Mouse (Mus musculus) myocyte (in vitro differentiated cells): ENCODE results near the gene Gstm7. TPM values are rescaled to one million over a fixed set of nuclear protein-coding genes. Genes with fewer than 3 reads are reported as not detected.
"Not testable (repeated sequence)": the region's sequence is repeated elsewhere in the genome, so short reads cannot be mapped to it uniquely, and the experiment has no call there.

ENCODE experiments used
- H3K27me3 ChIP-seq: one replicate; pipeline ENCODE4 v1.6.1; 2011; ENCODE audit not compliant: control insufficient read depth, insufficient read depth, insufficient read length
- H3K36me3 ChIP-seq: one replicate; pipeline ENCODE4 v1.6.1; 2011; ENCODE audit not compliant: control insufficient read depth, insufficient read depth
- H3K4me2 ChIP-seq: one replicate; pipeline ENCODE4 v1.6.1; 2011; ENCODE audit warnings: low read depth, control low read depth
- H3K4me3 ChIP-seq: one replicate; pipeline ENCODE4 v1.5.1; 2011; ENCODE audit warnings: mild to moderate bottlenecking, control low read depth, moderate library complexity
- H3K79me2 ChIP-seq: one replicate; pipeline ENCODE4 v1.6.1; 2011; ENCODE audit not compliant: control insufficient read depth, insufficient read depth
- H3ac ChIP-seq: one replicate; pipeline ENCODE4 v1.6.1; 2011; ENCODE audit not compliant: control insufficient read depth, insufficient read length
- CEBPB ChIP-seq: IDR thresholded peaks from 2 replicates; pipeline ENCODE4 v1.6.1; 2011; ENCODE audit warnings: mild to moderate bottlenecking, moderate library complexity; ENCODE audit not compliant: poor library complexity, insufficient read depth, severe bottlenecking
- E2F4 ChIP-seq: IDR thresholded peaks from one replicate; pipeline ENCODE4 v1.6.1; 2011; ENCODE audit warnings: mild to moderate bottlenecking, control low read depth, moderate library complexity; ENCODE audit not compliant: insufficient read depth
- MAX ChIP-seq: IDR thresholded peaks from one replicate; pipeline ENCODE4 v1.6.1; 2011; ENCODE audit warnings: low read depth, mild to moderate bottlenecking, control low read depth
- MYOD1 ChIP-seq, 3 experiments: IDR thresholded peaks; one replicate each; pipeline ENCODE4 v1.6.1; 2011; ENCODE audit warnings: control low read depth in 2 of 3, low read depth in 2 of 3, mild to moderate bottlenecking in 2 of 3, moderate library complexity in 1 of 3; ENCODE audit not compliant: insufficient read length in 2 of 3, control insufficient read depth in 1 of 3
- MYOG ChIP-seq, 3 experiments: IDR thresholded peaks; one replicate each; pipeline ENCODE4 v1.6.1; 2011; ENCODE audit warnings: control low read depth in 2 of 3, low read depth in 2 of 3, mild to moderate bottlenecking in 2 of 3; ENCODE audit not compliant: insufficient read length in 2 of 3, control insufficient read depth in 1 of 3, insufficient read depth in 1 of 3
- POLR2A ChIP-seq: IDR thresholded peaks from one replicate; pipeline ENCODE4 v1.6.1; 2011; ENCODE audit warnings: low read depth, mild to moderate bottlenecking, control low read depth, moderate library complexity; ENCODE audit not compliant: insufficient read length
- POLR2AphosphoS2 ChIP-seq: IDR thresholded peaks from one replicate; pipeline ENCODE4 v1.6.1; 2011; ENCODE audit warnings: low read depth, control low read depth; ENCODE audit not compliant: insufficient read length
- REST ChIP-seq: IDR thresholded peaks from one replicate; pipeline ENCODE4 v1.6.1; 2011; ENCODE audit warnings: mild to moderate bottlenecking, control low read depth, moderate library complexity; ENCODE audit not compliant: insufficient read depth, insufficient read length
- SRF ChIP-seq: IDR thresholded peaks from one replicate; pipeline ENCODE4 v1.6.1; 2011; ENCODE audit warnings: low read depth; ENCODE audit not compliant: control insufficient read depth, insufficient read length
- TCF12 ChIP-seq: IDR thresholded peaks from one replicate; pipeline ENCODE4 v1.6.1; 2011; ENCODE audit warnings: mild to moderate bottlenecking, control low read depth; ENCODE audit not compliant: poor library complexity, insufficient read depth, severe bottlenecking
- TCF3 ChIP-seq: IDR thresholded peaks from one replicate; pipeline ENCODE4 v1.6.1; 2011; ENCODE audit warnings: low read depth, control low read depth; ENCODE audit not compliant: insufficient read length
- USF1 ChIP-seq: IDR thresholded peaks from one replicate; pipeline ENCODE4 v1.6.1; 2011; ENCODE audit warnings: low read depth, mild to moderate bottlenecking, control low read depth, moderate library complexity
- polyA plus RNA-seq: library from polyadenylated mRNA; unstranded; fragments of >200 nt; fragmentation: generic; extraction: Trizol; gene quantifications from one replicate; pipeline ENCODE4 v1.2.1, GENCODE M21; 2012; ENCODE audit warnings: missing spikeins

The Gstm7 gene
- polyA plus RNA-seq, 1 experiment, result 0.50 TPM

GRCm38 (mm10) chr3:107895194-107895719, 36.4 kb downstream of the Gstm7 start:
- no peaks in the 10 kb centered on the region for H3K27me3 ChIP-seq
- H3ac ChIP-seq, result no peak overlapping the region
- H3K4me3 ChIP-seq, result peak overlapping the region; percentile 19
- no peak for TF ChIP-seq MYOD1 (IDR thresholded peaks at IDR 0.05; ENCODE audit: control insufficient read depth in 1 of 3, insufficient read length in 2 of 3, low read depth in 2 of 3)
- no peak for TF ChIP-seq USF1
- no peak for TF ChIP-seq REST
- no peak for TF ChIP-seq E2F4
- TF ChIP-seq TCF12, result no peak
- TF ChIP-seq MYOG (IDR thresholded peaks at IDR 0.05; ENCODE audit: control insufficient read depth in 1 of 3, insufficient read depth in 1 of 3, insufficient read length in 2 of 3, low read depth in 2 of 3), result no peak
- no peak for TF ChIP-seq CEBPB
- TF ChIP-seq POLR2AphosphoS2, result no peak
- no peak for TF ChIP-seq MAX
- TF ChIP-seq POLR2A, result no peak
- TF ChIP-seq TCF3, result no peak
- TF ChIP-seq SRF, result no peak
- H3K36me3 ChIP-seq, result no peaks in the 10 kb centered on the region
- H3K79me2 ChIP-seq, result no peaks in the 10 kb centered on the region
- peak overlapping the region; percentile 86 for H3K4me2 ChIP-seq

GRCm38 (mm10) chr3:107889236-107889635, 42.4 kb downstream of the Gstm7 start:
- H3K36me3 ChIP-seq, H3K27me3 ChIP-seq, H3K79me2 ChIP-seq, H3K4me2 ChIP-seq, H3ac ChIP-seq, H3K4me3 ChIP-seq: not testable (repeated sequence)

GRCm38 (mm10) chr3:107887674-107888495, 43.7 kb downstream of the Gstm7 start:
- Histone ChIP-seq H3K4me3 (no peak overlapping the region), H3K4me2 (no peak overlapping the region), H3K27me3 (peaks cover 9% of the 10 kb centered on the region), H3K36me3 (no peaks in the 10 kb centered on the region), H3ac (no peak overlapping the region), H3K79me2 (no peaks in the 10 kb centered on the region)
- no peak for TF ChIP-seq MAX
- TF ChIP-seq TCF12, result no peak
- TF ChIP-seq TCF3, result no peak
- no peak for TF ChIP-seq MYOD1 (IDR thresholded peaks at IDR 0.05; ENCODE audit: control insufficient read depth in 1 of 3, insufficient read length in 2 of 3, low read depth in 2 of 3)
- no peak for TF ChIP-seq E2F4
- no peak for TF ChIP-seq SRF
- no peak for TF ChIP-seq POLR2A
- TF ChIP-seq POLR2AphosphoS2, result no peak
- no peak for TF ChIP-seq CEBPB
- no peak for TF ChIP-seq USF1

- TF ChIP-seq MAX (no peak), MYOD1 (IDR thresholded peaks at IDR 0.05; ENCODE audit: control insufficient read depth in 1 of 3, insufficient read length in 2 of 3, low read depth in 2 of 3) (no peak)
- Histone ChIP-seq H3K27me3 (no peaks in the 10 kb centered on the region), H3ac (no peak overlapping the region), H3K4me2 (no peak overlapping the region), H3K4me3 (no peak overlapping the region), H3K79me2 (no peaks in the 10 kb centered on the region), H3K36me3 (no peaks in the 10 kb centered on the region)
Observed at GRCm38 (mm10) chr3:107877747-107878736, 53.6 kb downstream of the Gstm7 start.

GRCm38 (mm10) chr3:107877005-107877404, 54.6 kb downstream of the Gstm7 start, which contains the start of gene Eps8l3:
TSS of gene Eps8l3 (plus strand) at chr3:107877229.
- H3K4me2 ChIP-seq, result no peak within 1 kb of the TSS
- H3K36me3 ChIP-seq, result no peaks in the 10 kb centered on the region
- H3K4me3 ChIP-seq, result no peak within 1 kb of the TSS
- no peak within 1 kb of the TSS for H3ac ChIP-seq
- H3K79me2 ChIP-seq, result no peaks in the 10 kb centered on the region
- no peaks in the 10 kb centered on the region for H3K27me3 ChIP-seq
- no peak for TF ChIP-seq POLR2AphosphoS2
- no peak for TF ChIP-seq USF1
- no peak for TF ChIP-seq TCF3
- TF ChIP-seq MYOD1 (IDR thresholded peaks at IDR 0.05; ENCODE audit: control insufficient read depth in 1 of 3, insufficient read length in 2 of 3, low read depth in 2 of 3), result no peak
- TF ChIP-seq MAX, result no peak

Other genes starting within 250 kb of the Gstm7 start
- gene Ahcyl1, start 235.3 kb downstream of the Gstm7 start, polyA plus RNA-seq, result 51.0 TPM
- gene Csf1, start 171.3 kb downstream of the Gstm7 start, polyA plus RNA-seq, result 68.1 TPM
- gene Eps8l3, start 54.6 kb downstream of the Gstm7 start, polyA plus RNA-seq, result not detected
- gene Gstm5, start 36.0 kb downstream of the Gstm7 start, polyA plus RNA-seq, result 25.4 TPM
- not detected for gene Gstm6, start 11.9 kb upstream of the Gstm7 start, polyA plus RNA-seq
- gene Gstm3, start 37.5 kb upstream of the Gstm7 start, polyA plus RNA-seq, result not detected
- 17.1 TPM for gene Gstm2, start 54.6 kb upstream of the Gstm7 start, polyA plus RNA-seq
- gene Gstm1, start 86.2 kb upstream of the Gstm7 start, polyA plus RNA-seq, result 42.0 TPM
- 0.52 TPM for gene Gstm4, start 113.1 kb upstream of the Gstm7 start, polyA plus RNA-seq
- gene Ampd2, start 154.8 kb upstream of the Gstm7 start, polyA plus RNA-seq, result 32.6 TPM
- 0.90 TPM for gene Gnat2, start 161.0 kb upstream of the Gstm7 start, polyA plus RNA-seq
- 20.1 TPM for gene Gnai3, start 214.3 kb upstream of the Gstm7 start, polyA plus RNA-seq
- gene Gpr61, start 223.1 kb upstream of the Gstm7 start, polyA plus RNA-seq, result 0.06 TPM